Mouse (Mus musculus): ENCODE results near the gene Wdr18.

The Wdr18 gene

DNA sequence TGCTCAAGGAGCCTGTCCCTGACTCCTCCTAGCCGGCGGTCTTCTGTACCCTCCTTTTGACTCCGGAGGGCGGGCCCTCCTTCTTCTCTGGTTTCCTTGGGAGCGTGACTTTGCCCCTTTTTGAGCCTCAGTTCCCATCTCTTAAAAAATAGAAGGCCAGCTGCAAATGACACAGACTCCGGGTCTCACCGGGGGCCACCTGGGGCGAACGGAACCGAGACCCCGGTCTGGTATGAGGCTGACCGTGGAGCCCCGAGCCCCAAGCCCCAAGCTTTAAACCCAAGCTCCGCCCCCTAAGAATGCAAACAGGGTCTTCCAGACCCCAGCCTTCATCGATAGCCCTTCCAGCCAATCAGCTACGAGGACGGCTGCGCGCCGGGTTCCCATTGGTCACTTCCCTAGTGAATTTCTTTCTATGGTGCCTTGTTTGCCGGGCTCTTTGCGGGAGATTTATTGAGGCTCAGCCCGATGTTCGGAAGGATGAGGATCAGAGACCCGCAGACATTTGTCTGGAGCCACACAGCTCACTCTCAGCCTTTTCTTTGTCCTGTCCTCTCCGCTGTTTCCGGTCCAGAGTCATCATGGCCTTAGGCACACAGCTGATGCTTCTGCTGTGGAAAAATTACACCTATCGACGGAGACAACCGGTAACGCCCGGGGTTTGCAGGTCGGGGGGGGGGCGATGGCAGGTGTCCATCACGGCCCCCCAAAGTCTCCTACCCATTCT lies 37.2 kb downstream of the Wdr18 start:
- peak; percentile 77 for DNase-seq (ENCODE audit: low read depth)

DNA sequence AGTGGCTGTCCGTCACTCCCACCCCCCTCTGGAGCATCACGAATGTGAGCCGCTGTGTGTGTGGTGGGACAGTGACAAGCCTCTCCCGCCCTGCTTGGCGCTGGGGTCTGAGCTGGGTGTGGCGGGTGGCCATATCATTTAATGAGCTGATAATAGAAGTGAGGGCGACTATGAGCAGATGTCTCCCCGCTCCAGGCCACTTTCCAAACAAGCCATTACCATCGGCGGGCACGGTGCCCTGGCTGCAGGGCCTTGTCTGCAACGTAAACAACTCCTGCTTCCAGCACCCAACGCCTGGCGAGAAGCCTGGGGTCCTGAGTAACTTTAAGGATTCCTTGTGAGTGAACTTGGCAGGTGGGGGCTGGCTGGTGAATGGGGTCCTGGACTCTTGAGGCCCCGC lies 37.9 kb downstream of the Wdr18 start:
- DNase-seq (ENCODE audit: low read depth) = no peak

DNA sequence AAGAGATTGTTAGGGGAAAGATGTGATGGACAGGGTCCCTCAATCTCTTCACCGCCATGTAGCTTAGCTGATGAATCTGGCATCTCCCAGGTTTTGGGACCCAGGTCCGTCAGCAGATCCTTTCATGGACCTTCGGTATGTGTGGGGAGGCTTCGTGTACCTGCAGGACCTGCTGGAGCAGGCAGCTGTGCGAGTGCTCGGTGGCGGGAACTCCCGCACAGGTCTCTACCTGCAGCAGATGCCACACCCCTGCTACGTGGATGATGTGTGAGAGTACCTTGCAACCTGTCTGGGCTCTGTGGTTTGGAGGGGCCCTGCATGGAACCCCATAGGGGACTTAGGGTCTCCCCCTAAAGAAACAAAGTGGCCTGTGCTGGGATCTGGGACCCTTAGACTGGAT lies 42.0 kb downstream of the Wdr18 start:
- DNase-seq (ENCODE audit: low read depth) = no peak

DNA sequence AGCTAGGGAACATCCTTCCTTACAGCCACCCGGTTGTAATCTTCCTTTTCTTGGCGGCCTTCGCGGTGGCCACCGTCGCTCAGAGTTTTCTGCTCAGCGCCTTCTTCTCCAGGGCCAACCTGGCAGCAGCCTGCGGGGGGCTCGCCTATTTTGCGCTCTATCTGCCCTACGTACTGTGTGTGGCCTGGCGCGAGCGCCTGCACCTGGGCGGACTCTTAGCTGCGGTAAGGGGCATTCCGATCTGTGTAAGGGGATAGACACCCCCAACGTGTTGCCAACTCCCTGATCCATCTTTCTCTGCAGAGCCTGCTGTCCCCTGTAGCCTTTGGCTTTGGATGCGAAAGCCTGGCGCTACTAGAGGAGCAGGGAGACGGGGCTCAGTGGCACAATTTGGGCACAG lies 42.9 kb downstream of the Wdr18 start:
- DNase-seq (ENCODE audit: low read depth) = no peak

DNA sequence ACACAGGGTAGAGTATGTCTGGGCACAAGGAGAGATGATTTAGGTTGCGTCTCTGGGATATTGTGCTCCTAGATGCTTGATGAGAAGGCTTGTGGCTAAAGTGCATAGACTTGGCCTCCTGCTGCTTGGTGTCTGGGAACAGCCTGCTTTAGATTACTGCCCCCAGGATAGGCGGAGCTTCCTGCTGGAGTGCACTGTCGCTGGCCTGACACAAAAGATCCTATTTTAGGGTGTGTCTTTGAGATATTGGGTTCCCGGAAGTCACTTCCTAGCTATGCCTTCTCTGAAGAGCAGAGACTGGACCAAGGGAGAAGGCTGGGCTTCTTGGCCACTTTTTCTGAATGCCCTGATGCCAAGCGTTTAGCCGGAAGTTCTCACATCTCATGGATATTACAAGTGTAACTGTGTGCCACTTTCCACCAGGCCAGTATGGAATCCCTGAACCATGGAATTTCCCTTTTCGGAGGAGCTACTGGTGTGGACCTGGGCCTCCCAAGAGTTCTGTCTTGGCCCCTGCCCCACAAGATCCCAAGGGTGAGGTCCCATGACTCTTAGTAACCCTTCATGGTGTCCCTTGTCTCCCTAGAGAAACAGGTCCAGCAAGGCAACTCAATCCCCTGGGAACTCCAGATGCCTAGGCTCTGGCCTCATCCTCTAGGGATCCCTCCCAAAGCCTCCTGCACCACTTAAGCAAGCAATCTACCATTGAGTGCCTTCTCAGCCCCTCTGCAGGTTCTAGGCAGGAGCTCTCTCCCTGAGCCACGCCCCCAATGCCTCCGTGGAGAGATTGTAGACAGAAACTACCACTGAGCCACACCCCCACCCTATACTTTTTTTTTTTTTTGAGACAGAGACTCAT lies 43.7 kb downstream of the Wdr18 start:
- peak; percentile 67 for DNase-seq (ENCODE audit: low read depth)

DNA sequence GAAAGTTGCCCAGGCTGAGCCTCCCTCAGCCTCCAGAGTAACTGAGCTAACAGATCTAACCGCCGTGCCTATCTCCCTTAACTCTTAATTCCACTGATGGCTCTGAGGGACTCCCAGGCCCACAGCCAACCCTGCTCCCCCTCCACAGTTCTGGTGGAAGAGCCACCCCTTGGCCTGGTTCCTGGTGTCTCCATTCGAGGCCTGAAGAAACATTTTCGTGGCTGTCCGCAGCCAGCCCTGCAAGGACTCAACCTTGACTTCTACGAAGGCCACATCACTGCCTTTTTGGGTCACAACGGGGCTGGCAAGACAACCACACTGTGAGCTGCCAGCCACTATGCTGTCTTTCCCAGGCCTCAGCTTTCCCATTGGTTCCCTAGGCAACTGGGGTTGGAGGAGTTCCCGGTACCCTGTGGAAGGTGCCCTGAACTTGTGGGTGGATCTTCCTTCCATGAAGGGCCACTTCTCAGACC lies 44.3 kb downstream of the Wdr18 start:
- DNase-seq (ENCODE audit: low read depth) = no peak

DNA sequence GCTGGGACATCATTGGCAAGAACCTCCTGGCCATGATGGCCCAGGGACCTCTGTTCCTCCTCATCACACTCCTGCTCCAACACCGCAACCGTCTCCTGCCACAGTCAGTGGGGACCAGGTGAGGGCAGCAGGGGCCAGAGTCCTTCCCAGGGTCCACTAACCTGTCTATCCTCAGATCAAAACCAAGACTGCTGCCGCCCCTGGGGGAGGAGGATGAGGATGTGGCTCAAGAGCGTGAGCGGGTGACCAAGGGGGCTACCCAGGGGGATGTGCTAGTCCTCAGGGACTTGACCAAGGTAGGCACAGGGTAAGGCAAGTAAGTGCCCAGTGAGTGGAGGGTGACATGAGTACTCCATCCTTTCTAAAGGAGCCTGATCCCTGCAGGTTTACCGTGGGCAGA lies 51.8 kb downstream of the Wdr18 start:
- no peak for DNase-seq (ENCODE audit: low read depth)

DNA sequence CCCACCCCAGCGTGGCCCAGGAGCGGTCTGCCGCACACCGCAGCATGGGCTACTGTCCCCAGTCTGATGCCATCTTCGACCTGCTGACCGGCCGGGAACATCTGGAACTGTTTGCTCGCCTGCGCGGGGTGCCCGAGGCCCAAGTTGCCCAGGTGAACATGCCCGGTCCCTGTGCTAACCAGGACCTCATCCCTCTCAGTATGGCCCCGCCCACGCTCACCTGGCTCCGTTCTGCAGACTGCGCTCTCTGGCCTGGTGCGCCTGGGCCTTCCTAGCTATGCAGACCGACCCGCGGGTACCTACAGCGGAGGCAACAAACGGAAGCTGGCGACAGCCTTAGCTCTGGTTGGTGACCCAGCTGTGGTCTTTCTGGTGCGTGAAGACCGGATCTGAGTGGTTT lies 53.7 kb downstream of the Wdr18 start:
- no peak for DNase-seq (ENCODE audit: low read depth)

DNA sequence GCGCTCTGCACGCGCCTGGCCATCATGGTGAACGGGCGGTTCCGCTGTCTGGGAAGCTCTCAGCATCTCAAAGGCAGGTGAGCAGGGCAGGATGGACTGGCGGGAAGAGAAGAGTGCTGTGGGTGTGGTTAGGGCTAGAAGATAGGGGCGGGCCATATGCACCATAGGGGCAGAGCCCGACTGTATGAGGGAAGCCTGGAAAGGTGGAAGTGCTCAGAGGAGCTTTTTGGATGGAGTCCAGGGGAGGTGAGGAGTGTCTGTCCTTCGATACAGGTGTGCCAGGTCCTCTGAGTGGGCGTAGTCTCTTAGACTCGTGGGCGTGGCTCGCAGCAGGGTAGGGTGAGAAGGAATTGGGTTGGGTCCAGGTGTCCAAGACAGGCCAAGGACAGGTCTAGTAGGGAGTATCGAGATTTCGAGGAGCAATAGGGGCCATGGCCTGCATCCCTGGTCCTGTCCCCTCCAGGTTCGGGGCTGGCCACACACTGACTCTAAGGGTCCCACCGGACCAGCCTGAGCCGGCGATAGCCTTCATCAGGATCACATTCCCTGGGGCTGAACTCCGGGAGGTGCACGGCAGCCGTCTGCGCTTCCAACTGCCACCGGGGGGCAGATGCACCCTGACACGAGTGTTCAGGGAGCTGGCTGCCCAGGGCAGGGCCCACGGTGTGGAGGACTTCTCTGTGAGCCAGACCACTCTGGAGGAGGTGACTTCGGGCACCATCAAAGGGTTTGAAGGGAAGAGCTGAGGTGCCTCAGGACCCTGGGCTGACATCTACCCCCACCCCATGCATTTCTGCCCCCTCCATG lies 54.7 kb downstream of the Wdr18 start:
- DNase-seq (ENCODE audit: low read depth) = no peak

DNA sequence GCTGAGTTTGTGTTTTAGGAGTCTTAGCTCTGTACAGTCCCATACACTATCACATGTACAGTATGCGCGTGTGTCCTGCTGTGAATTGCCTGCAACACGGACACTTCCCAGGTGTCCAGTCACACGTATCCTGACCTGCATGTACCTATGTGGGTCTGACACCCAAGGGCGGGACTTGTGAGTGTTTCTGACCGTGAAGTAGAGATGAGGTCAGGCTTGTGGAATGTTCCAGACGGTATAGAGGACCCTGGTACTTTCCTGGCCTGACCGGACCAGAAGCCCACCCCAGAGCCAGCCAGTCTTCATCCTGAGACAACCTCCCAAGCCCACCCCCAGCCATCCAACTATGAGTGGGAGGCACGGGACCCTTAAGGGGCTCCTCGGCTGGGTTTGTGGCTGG lies 55.6 kb downstream of the Wdr18 start:
- no peak for DNase-seq (ENCODE audit: low read depth)

DNA sequence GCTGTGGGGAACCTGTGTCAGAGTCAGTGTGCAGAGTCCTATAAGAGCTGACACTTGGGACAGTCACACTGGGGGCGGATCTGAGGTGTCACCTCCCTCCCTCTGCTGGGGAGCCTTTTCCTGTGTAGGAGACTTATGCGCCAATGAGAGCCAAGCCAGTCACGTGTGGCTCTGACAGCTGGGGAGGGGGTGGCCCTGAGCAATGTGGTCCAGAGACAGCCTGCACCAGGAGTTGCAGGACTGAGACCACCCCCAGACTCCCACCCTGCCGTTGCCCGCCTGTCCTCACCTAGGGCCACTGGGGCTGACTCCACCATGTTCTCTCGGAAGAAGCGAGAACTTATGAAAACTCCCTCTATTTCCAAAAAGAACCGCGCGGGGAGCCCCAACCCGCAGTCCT lies 56.6 kb downstream of the Wdr18 start, which contains the start of gene Arhgap45:
TSS of gene Arhgap45 (plus strand) at position 143 of the 400 bp plus-strand sequence.
- DNase-seq (ENCODE audit: low read depth) = peak; percentile 77

DNA sequence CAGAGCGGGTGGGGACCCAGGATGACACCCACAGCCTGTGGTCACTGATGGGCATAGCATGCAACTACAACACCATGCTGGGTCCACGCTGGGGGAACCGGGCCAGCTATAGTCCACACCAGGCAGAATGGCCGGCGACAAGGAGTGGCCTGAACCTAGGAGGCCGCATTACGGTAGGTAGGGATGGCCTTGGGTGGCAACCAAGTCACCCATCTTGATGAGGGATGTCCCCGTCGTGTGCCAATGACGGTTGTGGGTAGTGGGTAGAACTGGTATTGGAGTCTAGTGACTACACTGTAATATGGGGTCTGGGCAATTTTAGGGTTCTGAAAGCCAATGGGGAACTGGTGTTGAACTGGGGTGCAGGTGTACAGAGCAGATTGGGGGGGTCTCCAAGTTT lies 57.0 kb downstream of the Wdr18 start:
- no peak for DNase-seq (ENCODE audit: low read depth)

DNA sequence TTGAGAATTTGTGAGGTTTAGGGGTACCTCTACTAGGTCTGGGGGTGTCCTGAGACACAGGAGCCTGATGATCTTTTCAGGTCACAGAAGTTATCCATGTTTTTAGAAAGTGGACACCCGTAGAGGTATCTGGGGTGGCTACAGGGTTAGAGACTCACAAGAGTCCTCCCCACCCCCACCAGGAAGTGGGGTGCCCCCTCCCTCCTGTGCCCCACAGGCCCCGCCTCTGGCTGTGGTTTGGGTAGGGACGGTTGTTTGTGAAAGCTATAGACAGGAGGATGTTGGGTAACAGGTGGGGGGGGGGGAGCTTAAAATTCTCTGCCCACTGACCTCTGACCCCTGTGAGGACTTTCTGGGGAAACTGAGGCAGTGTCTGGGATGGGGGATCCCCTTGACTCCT lies 57.4 kb downstream of the Wdr18 start:
- peak; percentile 62 for DNase-seq (ENCODE audit: low read depth)

DNA sequence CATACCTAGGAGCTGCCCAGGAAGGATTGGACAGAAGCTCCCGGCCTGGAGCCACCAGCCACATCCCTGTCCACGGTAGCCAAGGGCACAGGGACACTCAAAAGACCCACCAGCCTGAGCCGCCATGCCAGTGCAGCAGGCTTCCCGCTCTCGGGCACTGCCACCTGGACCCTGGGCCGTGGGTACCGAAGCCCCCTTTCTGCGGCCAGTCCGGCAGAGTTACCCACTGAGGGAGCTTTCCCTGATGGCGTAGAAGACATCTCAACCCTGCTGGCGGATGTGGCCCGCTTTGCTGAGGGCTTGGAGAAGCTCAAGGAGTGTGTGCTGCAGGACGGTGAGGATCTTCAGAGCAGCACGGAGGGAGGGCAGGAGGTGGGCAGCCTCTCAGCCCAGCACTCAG lies 57.8 kb downstream of the Wdr18 start:
- no peak for DNase-seq (ENCODE audit: low read depth)

DNA sequence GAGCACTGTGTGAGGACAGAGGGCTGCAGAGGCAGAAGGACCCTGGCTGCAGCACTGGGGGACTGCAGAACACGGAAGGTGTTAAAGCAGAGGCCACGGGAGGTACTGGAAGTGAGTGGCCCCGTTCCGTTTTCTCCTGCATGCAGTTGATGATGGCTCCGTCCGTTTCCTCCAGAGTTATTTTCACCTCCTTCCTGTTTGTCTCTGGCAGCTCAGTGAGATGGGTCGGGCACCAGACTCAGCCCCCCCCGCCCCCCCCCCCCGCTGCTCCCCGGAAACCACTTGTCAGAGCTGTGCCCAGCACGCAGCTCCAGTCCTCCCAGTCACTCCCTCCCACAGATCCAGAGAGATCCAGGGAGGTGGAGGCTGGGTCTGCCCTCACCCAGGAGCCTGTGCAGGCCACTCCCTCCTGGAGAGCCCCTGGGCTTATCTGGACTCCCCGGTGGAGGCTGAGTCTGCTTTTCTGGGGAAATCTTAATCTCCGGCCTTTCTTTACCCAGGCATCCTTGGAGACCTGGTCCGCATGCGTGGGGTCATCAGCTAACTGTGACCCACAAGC lies 58.9 kb downstream of the Wdr18 start:
- no peak for DNase-seq (ENCODE audit: low read depth)

DNA sequence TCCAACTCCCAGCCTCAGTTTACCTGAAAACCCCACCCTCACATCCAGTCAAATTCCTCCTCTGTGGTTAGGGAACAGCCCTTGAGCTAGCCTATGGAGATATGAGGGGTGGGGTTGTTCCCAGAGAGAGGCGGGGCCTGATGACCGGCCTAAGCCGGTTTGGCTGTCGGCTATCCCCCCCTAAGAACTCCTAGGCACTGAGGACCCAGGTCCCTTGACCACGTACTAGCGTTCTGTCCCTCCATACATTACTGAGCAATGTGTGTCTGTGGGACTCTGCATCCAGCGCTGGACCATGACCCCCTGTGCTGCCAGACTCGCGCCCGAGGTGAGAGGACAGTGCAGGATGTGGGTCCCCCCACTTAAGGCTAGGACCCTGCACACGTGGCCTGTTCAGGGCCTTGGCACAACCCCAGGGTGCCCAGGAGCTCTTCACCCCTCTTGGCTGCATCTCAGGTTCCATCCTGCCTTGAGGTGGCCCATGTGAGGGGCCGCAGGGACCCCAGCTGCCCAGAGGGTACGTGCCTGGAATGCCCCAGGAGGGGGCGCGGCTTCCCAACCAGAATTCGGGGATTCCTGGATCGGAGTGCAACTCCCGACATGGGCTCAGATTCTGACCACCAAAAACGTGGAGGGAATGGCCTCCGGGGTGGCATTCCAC lies 59.6 kb downstream of the Wdr18 start:
- no peak for DNase-seq (ENCODE audit: low read depth)

All from c-Kit-positive CD71-positive TER-119-negative erythroid progenitor cells, embryonic 14.5 days (primary cell).